ENCODE assay signal across 9 mouse cellular contexts in the genomic region with DNA sequence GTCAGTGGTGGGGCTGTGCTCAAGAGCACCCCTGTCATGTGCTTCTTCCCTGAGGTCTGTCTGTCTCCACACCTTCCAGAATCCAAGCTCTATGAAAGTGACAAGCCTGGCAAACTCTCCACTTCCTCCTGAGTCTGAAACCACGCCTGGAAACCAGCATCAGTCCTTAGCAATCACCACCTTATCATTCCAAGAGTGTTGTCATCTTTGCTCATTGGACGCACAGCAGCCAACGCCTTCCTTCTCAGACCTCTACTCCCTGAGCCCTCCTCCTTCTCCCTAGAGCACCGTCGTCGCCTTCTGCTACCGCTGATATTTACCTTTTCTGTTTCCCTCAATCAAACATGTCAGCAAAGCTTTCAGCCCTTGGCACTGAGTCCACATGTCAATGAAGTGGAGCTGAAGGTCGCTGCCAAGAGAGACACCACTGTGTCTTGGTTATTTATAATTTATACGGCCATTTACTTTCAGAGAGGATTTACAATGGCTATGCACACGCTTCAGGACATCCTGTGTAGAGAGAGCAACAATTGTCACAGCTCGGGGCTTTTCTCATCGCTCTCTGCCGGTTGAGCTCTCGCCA. TPM values are rescaled to one million over a fixed set of nuclear protein-coding genes. Genes with fewer than 3 reads are reported as not detected.
A peak's percentile ranks its signal among the peaks of the same experiment; 100 is the strongest.
DNase-seq lines count a peak whose midpoint lies in the region; ATAC-seq and TF ChIP-seq lines count a peak whose summit lies in the region.
"Had no signal": no experiment of that assay in that cellular context is flagged by ENCODE, and none has a peak within 500 bp of the region (broad histone marks: within the 10 kb centered on the region; RNA-seq: fewer than 3 reads in every experiment).

No protein-coding gene starts in this region.

- 32% methylated on average over 14 of the region's 14 CpGs for WGBS in heart, embryonic 10.5 days
- 61% methylated on average over 14 of the region's 14 CpGs for WGBS in forebrain, embryonic 12.5 days
- WGBS in limb, embryonic 14.5 days: 66% methylated on average over 14 of the region's 14 CpGs
- 20% methylated on average over 14 of the region's 14 CpGs for WGBS in midbrain, postnatal 0 days

- H3K27ac ChIP-seq in heart, embryonic 10.5 days: no peak overlapping the region
- no peak overlapping the region for H3K27ac ChIP-seq in forebrain, embryonic 12.5 days
- H3K27ac ChIP-seq in limb, embryonic 14.5 days (replicated peaks; ENCODE audit: low read depth, low read length): no peak overlapping the region
- no peak overlapping the region for H3K27ac ChIP-seq in midbrain, postnatal 0 days (ENCODE audit: low read depth, low read length)

- no peaks in the 10 kb centered on the region for H3K27me3 ChIP-seq in heart, embryonic 10.5 days (ENCODE audit: insufficient read depth, poor library complexity, severe bottlenecking)
- no peaks in the 10 kb centered on the region for H3K27me3 ChIP-seq in forebrain, embryonic 12.5 days
- H3K27me3 ChIP-seq in limb, embryonic 14.5 days (ENCODE audit: control insufficient read depth, insufficient read depth, low read length): no peaks in the 10 kb centered on the region
- 0 out of 2 replicates have a peak, but pooled peaks cover 3% of the 10 kb centered on the region for H3K27me3 ChIP-seq in midbrain, postnatal 0 days (ENCODE audit: insufficient read depth, low read length)

- peak overlapping the region; percentile 82 for H3K4me2 ChIP-seq in forebrain, embryonic 12.5 days
- H3K4me2 ChIP-seq in limb, embryonic 14.5 days (replicated peaks; ENCODE audit: low read depth, low read length, severe bottlenecking): peak overlapping the region; percentile 75
- H3K4me2 ChIP-seq in midbrain, postnatal 0 days (ENCODE audit: low read depth, low read length, poor library complexity, severe bottlenecking): peak overlapping the region; percentile 69

- TF ChIP-seq POLR2A in limb, embryonic 14.5 days (IDR thresholded peaks at IDR 0.05; ENCODE audit: borderline replicate concordance, extremely low read depth, insufficient read depth, insufficient read length): no peak

- H3K9me3 ChIP-seq in heart, embryonic 10.5 days: no peaks in the 10 kb centered on the region
- H3K9me3 ChIP-seq in forebrain, embryonic 12.5 days: no peaks in the 10 kb centered on the region
- H3K9me3 ChIP-seq in limb, embryonic 14.5 days (ENCODE audit: control insufficient read depth, low read length): no peaks in the 10 kb centered on the region
- no peaks in the 10 kb centered on the region for H3K9me3 ChIP-seq in midbrain, postnatal 0 days (ENCODE audit: low read length)

- TF ChIP-seq CTCF in midbrain, postnatal 0 days (IDR thresholded peaks at IDR 0.05): no peak

- ATAC-seq in forebrain, embryonic 12.5 days (ENCODE audit: low FRiP score): no peak
- no peak for ATAC-seq in limb, embryonic 14.5 days (ENCODE audit: low FRiP score, low read depth)
- no peak for ATAC-seq in midbrain, postnatal 0 days (ENCODE audit: low FRiP score)

- no peaks in the 10 kb centered on the region for H3K36me3 ChIP-seq in heart, embryonic 10.5 days
- no peaks in the 10 kb centered on the region for H3K36me3 ChIP-seq in forebrain, embryonic 12.5 days (replicated peaks)
- no peaks in the 10 kb centered on the region for H3K36me3 ChIP-seq in limb, embryonic 14.5 days (ENCODE audit: control insufficient read depth, insufficient read depth, low read length)
- H3K36me3 ChIP-seq in midbrain, postnatal 0 days (ENCODE audit: insufficient read depth, low read length): no peaks in the 10 kb centered on the region

- H3K4me1 ChIP-seq in heart, embryonic 10.5 days: peaks cover 39% of the 10 kb centered on the region
- H3K4me1 ChIP-seq in forebrain, embryonic 12.5 days: peaks cover 27% of the 10 kb centered on the region
- H3K4me1 ChIP-seq in limb, embryonic 14.5 days (ENCODE audit: control insufficient read depth, insufficient read depth, low read length): peaks cover 11% of the 10 kb centered on the region; the same call in 1 of the 2 replicates
- peaks cover 14% of the 10 kb centered on the region for H3K4me1 ChIP-seq in midbrain, postnatal 0 days (ENCODE audit: insufficient read depth, low read length)

- peak overlapping the region; percentile 81; the same call in 1 of the 2 replicates for H3K9ac ChIP-seq in forebrain, embryonic 12.5 days
- no peak overlapping the region for H3K9ac ChIP-seq in limb, embryonic 14.5 days (ENCODE audit: low read depth, low read length, severe bottlenecking)
- H3K9ac ChIP-seq in midbrain, postnatal 0 days (replicated peaks; ENCODE audit: low read length, poor library complexity, severe bottlenecking): peak overlapping the region; percentile 87; the same call in 1 of the 2 replicates

- no peak for DNase-seq in heart, embryonic 10.5 days (ENCODE audit: low spot score)
- DNase-seq in heart, postnatal 4 days: no peak
- no peak for DNase-seq in limb, embryonic 14.5 days (ENCODE audit: low spot score)
- peak; percentile 42 for DNase-seq in midbrain, postnatal 0 days (ENCODE audit: low spot score)
- no peak for DNase-seq in left cerebral cortex, postnatal 10 days (ENCODE audit: extremely low spot score in 1 of 2, low spot score in 2 of 2)
- no peak for DNase-seq in right cerebral cortex, adult 2 months (ENCODE audit: low spot score in 2 of 2)
- no peak for DNase-seq in layer of hippocampus, adult 11-12 months (ENCODE audit: low spot score)

- intact Hi-C loops in left cerebral cortex, postnatal 10 days (cut with DNase I): no loop called here

- peak overlapping the region; percentile 98 for H3K4me3 ChIP-seq in heart, embryonic 10.5 days
- H3K4me3 ChIP-seq in forebrain, embryonic 12.5 days (replicated peaks): peak overlapping the region; percentile 88
- peak overlapping the region; percentile 82 for H3K4me3 ChIP-seq in limb, embryonic 14.5 days (replicated peaks; ENCODE audit: low read length)
- peak overlapping the region; percentile 83 for H3K4me3 ChIP-seq in midbrain, postnatal 0 days (ENCODE audit: low read depth, low read length)

RNA-seq across cellular contexts. Expression of a gene that starts 6.2 kb away (rescaled TPM):
- polyA plus RNA-seq in heart, embryonic 10.5 days (2016; fragmentation: Nextera tagmentation; extraction: Ambion mirVana): 78.8 and 129 TPM in 2 replicates
- 100 to 1,000 TPM; 117 to 127 TPM for total RNA-seq in heart, postnatal 4 days (2021)
- 40.9 and 43.1 TPM in 2 replicates for polyA plus RNA-seq in forebrain, embryonic 12.5 days (2016; fragmentation: Nextera tagmentation; extraction: Ambion mirVana)
- 27.0 and 28.2 TPM in 2 replicates for polyA plus RNA-seq in limb, embryonic 14.5 days (2012; rRNA removed)
- polyA plus RNA-seq in limb, embryonic 14.5 days (2014; fragmentation: Nextera tagmentation; extraction: Ambion mirVana): 38.0 and 40.2 TPM in 2 replicates
- 91.3 and 104 TPM in 2 replicates for total RNA-seq in midbrain, postnatal 0 days (2014; rRNA removed)
- polyA plus RNA-seq in midbrain, postnatal 0 days (2015; fragmentation: Nextera tagmentation; extraction: Ambion mirVana): 68.6 and 73.3 TPM in 2 replicates
- total RNA-seq in left cerebral cortex, postnatal 10 days (2021): 10 to 100 TPM; 49.3 to 53.5 TPM

RNA-seq across cellular contexts. Expression of a gene that starts 21.1 kb away (rescaled TPM):
- polyA plus RNA-seq in heart, embryonic 10.5 days (2016; fragmentation: Nextera tagmentation; extraction: Ambion mirVana): 3.1 and 4.2 TPM in 2 replicates
- total RNA-seq in heart, postnatal 4 days (2021): 1 to 10 TPM; 1.0 to 1.8 TPM
- 5.1 and 8.0 TPM in 2 replicates for polyA plus RNA-seq in forebrain, embryonic 12.5 days (2016; fragmentation: Nextera tagmentation; extraction: Ambion mirVana)
- polyA plus RNA-seq in limb, embryonic 14.5 days (2012; rRNA removed): 2.2 and 2.7 TPM in 2 replicates
- 1.5 and 2.3 TPM in 2 replicates for polyA plus RNA-seq in limb, embryonic 14.5 days (2014; fragmentation: Nextera tagmentation; extraction: Ambion mirVana)
- total RNA-seq in midbrain, postnatal 0 days (2014; rRNA removed): 2.1 and 3.5 TPM in 2 replicates
- polyA plus RNA-seq in midbrain, postnatal 0 days (2015; fragmentation: Nextera tagmentation; extraction: Ambion mirVana): 0.43 and 0.70 TPM in 2 replicates
- under 1 TPM; 0.53 to 0.77 TPM for total RNA-seq in left cerebral cortex, postnatal 10 days (2021)
- total RNA-seq: neutrophil, adult 5-6 weeks had no signal
